Mouse (Mus musculus) lung, adult 2 months (tissue): ENCODE measurements at regions not wholly inside any gene's neighbourhood (a gene's known extent, or its start where the extent isn't known, plus 50 kb on each side); places are given as distances from the start of the nearest gene placed in this dataset.

Experiments
- CTCF ChIP-seq: fragments of 200-500 bp; IDR thresholded peaks from 2 replicates; pipeline ENCODE4 v1.5.1; 2011; ENCODE audit warnings: mild to moderate bottlenecking, low read length, control low read depth; ENCODE audit not compliant: insufficient read depth
- POLR2A ChIP-seq: fragments of 200-500 bp; IDR thresholded peaks from 2 replicates; pipeline ENCODE4 v1.6.1; 2011; ENCODE audit warnings: low read depth, mild to moderate bottlenecking, control low read depth, low read length, borderline replicate concordance; ENCODE audit errors: extremely low read depth

GRCm38 (mm10) chr13:57043316-57043974 is 147.7 kb upstream of the Trpc7 start:
- TF ChIP-seq POLR2A (no peak), CTCF (no peak)
